Mouse (Mus musculus) B cell, adult (primary cell): ENCODE measurements around the gene Akap3. TPM values are rescaled to one million over a fixed set of nuclear protein-coding genes. Genes with fewer than 3 reads are reported as not detected.

Experiments
- total RNA-seq: library from RNA; stranded (reverse); gene quantifications from 4 replicates; pipeline ENCODE4 v1.2.4, GENCODE M21; 2023; ENCODE audit not compliant: inconsistent age

Akap3 gene
- not detected in 4 replicates for total RNA-seq

DNA sequence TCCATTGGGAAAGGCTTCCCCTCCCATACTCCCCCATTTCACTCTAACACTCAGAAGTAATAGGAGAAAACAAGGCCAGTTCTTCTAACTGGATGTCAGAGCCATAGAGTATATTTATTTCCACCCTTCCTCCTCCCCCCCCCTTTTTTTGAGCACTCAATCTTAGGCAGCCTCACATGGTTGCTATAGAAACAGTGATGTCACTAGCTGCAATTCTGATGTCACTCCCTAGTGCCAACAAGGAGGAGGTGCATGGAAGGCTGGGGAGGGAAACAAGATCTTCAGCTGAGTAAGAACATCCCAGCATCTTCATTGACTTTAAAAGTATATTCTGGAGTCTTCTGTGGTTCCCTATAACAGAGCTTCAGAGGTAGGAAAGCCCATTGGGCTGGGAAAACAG lies at the start of gene Akap3:
TSS of gene Akap3 (plus strand) at position 218 of the 400 bp plus-strand sequence.

DNA sequence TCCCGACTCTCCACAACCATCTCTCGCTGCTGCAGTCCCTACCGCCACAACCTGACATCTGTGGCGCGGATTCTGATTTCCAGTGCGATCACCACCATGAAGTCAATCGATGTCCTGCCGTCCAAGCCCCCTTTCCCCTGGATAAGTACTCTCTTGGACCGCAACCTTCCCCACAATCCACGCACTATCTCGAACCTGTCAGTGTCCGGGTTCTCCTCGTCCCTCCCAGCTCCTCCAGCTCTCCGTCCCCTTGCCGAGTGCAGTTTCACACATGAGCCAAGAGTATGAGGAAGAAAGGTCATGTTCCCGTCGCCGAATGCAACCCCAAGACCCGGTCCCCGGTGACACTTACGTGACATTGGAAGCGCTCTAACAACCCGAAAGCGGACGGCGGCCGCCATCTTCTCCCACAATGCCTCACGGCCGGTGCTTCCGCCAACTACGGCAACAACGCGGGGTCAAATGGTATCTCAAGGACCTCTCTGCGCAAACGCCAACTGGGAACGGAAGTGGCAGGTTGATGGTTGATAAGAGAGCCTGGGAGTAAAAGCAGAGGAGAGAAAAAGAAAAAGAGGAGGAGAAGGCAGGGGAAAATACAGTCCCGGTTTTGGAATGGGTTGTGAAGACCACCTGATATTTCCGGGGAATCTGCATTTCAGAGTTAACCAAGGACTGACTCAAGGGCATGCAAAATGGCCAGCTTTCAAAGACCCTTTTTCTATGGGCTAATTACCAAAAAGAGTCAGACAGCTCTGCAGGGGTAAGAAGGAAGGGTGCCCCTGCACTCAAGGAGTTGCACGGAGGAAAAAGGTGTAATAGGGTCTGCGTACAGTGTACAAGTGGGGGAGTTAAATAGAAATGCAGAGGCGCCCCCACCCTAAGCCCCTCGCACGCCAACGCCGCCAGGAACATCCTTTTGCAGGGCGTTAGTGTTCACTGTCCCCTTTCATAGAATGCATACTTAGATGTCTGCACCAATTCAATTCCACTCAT lies 3.9 kb upstream of the Akap3 start, which contains the start of gene Ndufa9:
TSS of gene Ndufa9 (minus strand) at position 425 of the 993 bp plus-strand sequence.

DNA sequence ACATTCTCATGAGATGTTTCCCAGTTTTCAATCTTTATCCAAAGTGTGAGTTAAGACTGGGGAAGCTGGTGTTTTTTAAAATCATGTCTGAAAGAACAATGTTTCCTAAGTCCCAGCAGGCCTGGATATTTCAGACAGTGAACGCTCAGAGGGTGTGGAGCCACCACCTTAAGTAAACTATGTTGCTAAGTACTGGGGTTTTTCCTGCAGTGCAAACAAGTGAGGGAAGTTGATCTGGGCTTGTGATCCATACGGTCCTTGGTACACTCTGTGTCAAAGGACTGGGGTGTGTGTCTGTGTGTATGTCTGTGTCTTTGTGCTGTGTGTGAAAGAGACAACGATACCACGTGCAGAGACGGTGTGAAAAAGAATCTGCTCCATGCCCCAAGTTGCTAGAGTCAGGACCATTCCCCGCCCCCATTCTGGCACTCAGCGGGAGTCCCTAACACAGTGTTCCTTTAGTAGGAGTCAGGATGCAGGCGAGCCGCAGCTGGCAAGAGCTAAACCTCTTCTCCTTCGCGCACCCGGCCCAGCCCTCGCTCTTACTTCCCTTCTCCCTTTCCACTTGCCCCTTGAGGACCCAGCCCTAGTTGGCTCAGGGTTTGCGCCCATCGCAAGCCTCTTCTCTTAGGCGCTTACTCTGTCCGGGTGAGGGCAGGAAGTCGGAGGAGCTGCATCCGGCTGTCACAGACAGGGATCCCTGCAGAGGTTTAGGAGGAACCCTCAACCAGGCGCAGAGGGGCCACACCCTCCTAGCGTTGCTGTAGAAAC lies 68.4 kb downstream of the Akap3 start, which contains the start of gene Dyrk4:
TSS of gene Dyrk4 (minus strand) at position 729 of the 771 bp plus-strand sequence.

Other genes with a start within 250 kb of the Akap3 start
- not detected in 4 replicates for gene Kcna1, start 206.7 kb upstream of the Akap3 start, total RNA-seq
- gene Kcna6, start 112.4 kb upstream of the Akap3 start, total RNA-seq, result not detected in 4 replicates
- gene Ndufa9, start 4.0 kb upstream of the Akap3 start, total RNA-seq, result 48.5 to 58.1 TPM (median 53.6 TPM) in 4 replicates
- gene Dyrk4, start 68.7 kb downstream of the Akap3 start, total RNA-seq, result 1.6 to 2.4 TPM (median 1.7 TPM) in 4 replicates
- 2.1 to 4.6 TPM (median 3.3 TPM) in 4 replicates for gene Rad51ap1, start 86.5 kb downstream of the Akap3 start, total RNA-seq
- gene D6Wsu163e, start 86.9 kb downstream of the Akap3 start, total RNA-seq, result 37.6 to 40.9 TPM (median 38.6 TPM) in 4 replicates
- gene Fgf6, start 162.5 kb downstream of the Akap3 start, total RNA-seq, result not detected in 4 replicates
- not detected in 4 replicates for gene Fgf23, start 219.8 kb downstream of the Akap3 start, total RNA-seq